Mouse (Mus musculus) ZHBTc4 (cell line): ENCODE data around the gene Cab39.

Experiments
- DNase-seq: peaks from one replicate; pipeline ENCODE4 v3.0.0-alpha.2; 2011; ENCODE audit warnings: low read depth, low spot score

Gene Cab39

GRCm38 (mm10) chr1:85845476-85845875 lies 52.2 kb downstream of the Cab39 start:
- DNase-seq, result no peak

GRCm38 (mm10) chr1:85849016-85849415 lies 55.8 kb downstream of the Cab39 start:
- DNase-seq, result no peak

- no peak for DNase-seq
Measured at GRCm38 (mm10) chr1:85850851-85851250, 57.6 kb downstream of the Cab39 start.

GRCm38 (mm10) chr1:85852996-85853689 lies 59.9 kb downstream of the Cab39 start:
- peak; percentile 77 for DNase-seq

- no peak for DNase-seq
Measured at GRCm38 (mm10) chr1:85853865-85854264, 60.6 kb downstream of the Cab39 start.

- no peak for DNase-seq
Measured at GRCm38 (mm10) chr1:85854475-85854874, 61.2 kb downstream of the Cab39 start.

GRCm38 (mm10) chr1:85856266-85856665 lies 63.0 kb downstream of the Cab39 start:
- no peak for DNase-seq

- DNase-seq, result no peak
Measured at GRCm38 (mm10) chr1:85857261-85857754, 64.1 kb downstream of the Cab39 start.

- no peak for DNase-seq
Measured at GRCm38 (mm10) chr1:85864383-85864782, 71.1 kb downstream of the Cab39 start.

- no peak for DNase-seq
Measured at GRCm38 (mm10) chr1:85870001-85870400, 76.8 kb downstream of the Cab39 start.

GRCm38 (mm10) chr1:85870546-85870945 lies 77.3 kb downstream of the Cab39 start:
- no peak for DNase-seq

- DNase-seq, result no peak
Measured at GRCm38 (mm10) chr1:85882003-85882402, 88.8 kb downstream of the Cab39 start.

- no peak for DNase-seq
Measured at GRCm38 (mm10) chr1:85887221-85887620, 94.0 kb downstream of the Cab39 start.

- DNase-seq, result peak; percentile 89
Measured at GRCm38 (mm10) chr1:85894231-85894747, 101.0 kb downstream of the Cab39 start, which contains the start of gene Itm2c. Gene Itm2c (plus strand): TSS chr1:85894281.

- DNase-seq, result peak; percentile 51
Measured at GRCm38 (mm10) chr1:85894748-85895360, 101.6 kb downstream of the Cab39 start.

- DNase-seq, result peak; percentile 47
Measured at GRCm38 (mm10) chr1:85895391-85895837, 102.2 kb downstream of the Cab39 start.

GRCm38 (mm10) chr1:85896110-85896509 lies 102.9 kb downstream of the Cab39 start:
- no peak for DNase-seq

GRCm38 (mm10) chr1:85896781-85897700 lies 103.8 kb downstream of the Cab39 start:
- DNase-seq, result no peak

- no peak for DNase-seq
Measured at GRCm38 (mm10) chr1:85897901-85898760, 104.9 kb downstream of the Cab39 start.

GRCm38 (mm10) chr1:85898761-85899387 lies 105.6 kb downstream of the Cab39 start:
- DNase-seq, result no peak
